Comparison of ENCODE assay signal across 17 mouse cellular contexts in the genomic region with DNA sequence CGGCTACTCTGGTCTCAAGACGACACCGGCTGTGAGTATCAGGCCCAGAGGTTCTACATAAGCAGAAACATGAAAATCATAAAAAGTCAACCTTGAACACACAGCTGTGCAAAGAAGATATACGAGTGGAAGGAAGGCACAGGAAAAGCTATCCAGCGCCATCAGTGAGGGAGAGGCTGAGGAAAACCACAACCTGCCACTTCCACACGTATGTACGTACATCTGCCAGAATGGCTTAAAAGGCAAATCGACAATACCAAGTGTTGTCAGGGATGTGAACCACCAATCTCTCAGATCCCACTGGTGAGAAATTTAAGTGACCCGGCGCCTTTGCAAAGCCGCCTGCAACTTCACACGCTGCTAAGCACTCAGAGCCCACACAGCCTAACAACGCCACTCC. TPM values are rescaled to one million over a fixed set of nuclear protein-coding genes. Genes with fewer than 3 reads are reported as not detected.
DNase-seq lines count a peak whose midpoint lies in the region; ATAC-seq and TF ChIP-seq lines count a peak whose summit lies in the region.
"Had no signal": no experiment of that assay in that cellular context is flagged by ENCODE, and none has a peak within 500 bp of the region (broad histone marks: within the 10 kb centered on the region; RNA-seq: fewer than 3 reads in every experiment).

No protein-coding gene starts in this region.

- peak overlapping the region; percentile 45 for H3K4me2 ChIP-seq in liver, embryonic 15.5 days
- H3K4me2 ChIP-seq in kidney, embryonic 16.5 days (replicated peaks; ENCODE audit: low read depth, low read length) = no peak overlapping the region
- H3K4me2 ChIP-seq: hindbrain, embryonic 14.5 days; limb, embryonic 13.5 days; midbrain, embryonic 15.5 days had no signal

- H3K4me1 ChIP-seq in liver, embryonic 15.5 days (replicated peaks) = peaks cover 68% of the 10 kb centered on the region
- peaks cover 17% of the 10 kb centered on the region for H3K4me1 ChIP-seq in kidney, embryonic 16.5 days (ENCODE audit: insufficient read depth, low read length)

- no peak overlapping the region for H3K9ac ChIP-seq in liver, embryonic 15.5 days
- H3K9ac ChIP-seq in kidney, embryonic 16.5 days (replicated peaks; ENCODE audit: low read length) = no peak overlapping the region
- H3K9ac ChIP-seq: hindbrain, embryonic 14.5 days; limb, embryonic 13.5 days; midbrain, embryonic 15.5 days had no signal

- TF ChIP-seq CTCF in layer of hippocampus, adult 2 months (conservative IDR thresholded peaks at IDR 0.05) = no peak

- peak overlapping the region; percentile 70; the same call in 1 of the 2 replicates for H3K27ac ChIP-seq in layer of hippocampus, adult 2 months
- peak overlapping the region; percentile 56; the same call in 1 of the 2 replicates for H3K27ac ChIP-seq in liver, embryonic 15.5 days (replicated peaks)
- no peak overlapping the region for H3K27ac ChIP-seq in kidney, embryonic 16.5 days (ENCODE audit: low read length)
- H3K27ac ChIP-seq: hindbrain, embryonic 14.5 days; kidney, postnatal 0 days; limb, embryonic 13.5 days; midbrain, embryonic 15.5 days had no signal

- H3K4me3 ChIP-seq in layer of hippocampus, adult 2 months = no peak overlapping the region
- H3K4me3 ChIP-seq in liver, embryonic 15.5 days (replicated peaks) = no peak overlapping the region
- H3K4me3 ChIP-seq in kidney, embryonic 16.5 days (ENCODE audit: low read length) = no peak overlapping the region
- H3K4me3 ChIP-seq: limb, embryonic 13.5 days; midbrain, embryonic 15.5 days had no signal

- no peaks in the 10 kb centered on the region for H3K27me3 ChIP-seq in liver, embryonic 15.5 days
- no peaks in the 10 kb centered on the region for H3K27me3 ChIP-seq in kidney, embryonic 16.5 days (ENCODE audit: insufficient read depth, low read length)
- H3K27me3 ChIP-seq: CH12.LX; limb, embryonic 13.5 days; midbrain, embryonic 15.5 days had no signal

- no peak for ATAC-seq in liver, embryonic 15.5 days (ENCODE audit: insufficient read depth)
- ATAC-seq in kidney, embryonic 16.5 days (ENCODE audit: low FRiP score, low TSS enrichment) = no peak
- ATAC-seq: intestine, postnatal 0 days; midbrain, embryonic 15.5 days had no signal

- 46% methylated on average over 13 of the region's 13 CpGs for WGBS in liver, embryonic 15.5 days (ENCODE audit: insufficient replicate concordance)
- WGBS in kidney, embryonic 16.5 days = 88% methylated on average over 13 of the region's 13 CpGs

- H3K9me3 ChIP-seq in liver, embryonic 15.5 days (replicated peaks) = no peaks in the 10 kb centered on the region
- H3K9me3 ChIP-seq in kidney, embryonic 16.5 days (ENCODE audit: low read length) = no peaks in the 10 kb centered on the region
- H3K9me3 ChIP-seq: limb, embryonic 13.5 days; midbrain, embryonic 15.5 days had no signal

- H3K36me3 ChIP-seq in liver, embryonic 15.5 days (replicated peaks) = no peaks in the 10 kb centered on the region
- H3K36me3 ChIP-seq in kidney, embryonic 16.5 days (ENCODE audit: insufficient read depth, low read length) = no peaks in the 10 kb centered on the region
- H3K36me3 ChIP-seq: limb, embryonic 13.5 days; midbrain, embryonic 15.5 days had no signal

- DNase-seq in layer of hippocampus, adult 2 months (ENCODE audit: low spot score in 2 of 2) = no peak
- DNase-seq in layer of hippocampus, adult 18-20 months (ENCODE audit: low spot score in 2 of 2) = no peak
- DNase-seq in 416B (ENCODE audit: low read depth) (peak; percentile 73), MEL-GATA-1-ER (ENCODE audit: extremely low read depth, low read depth) (peak; percentile 26)
- DNase-seq in kidney, postnatal 25 days = no peak
- DNase-seq: adrenal gland, postnatal 14 days; cerebellum, adult 9-10 months; heart, adult 18-20 months; thymus, postnatal 36 days had no signal

RNA-seq across cellular contexts. Expression of a gene that starts 47.5 kb away (rescaled TPM):
- total RNA-seq in layer of hippocampus, adult 2 months (2021) = 10 to 100 TPM; 69.9 to 71.3 TPM
- 10 to 100 TPM; 67.8 to 68.8 TPM for total RNA-seq in layer of hippocampus, adult 18-20 months (2021)
- 13.7 TPM in 2 replicates for polyA plus RNA-seq in liver, embryonic 15.5 days (2015; fragmentation: Nextera tagmentation; extraction: Ambion mirVana)
- polyA plus RNA-seq in kidney, embryonic 16.5 days (2015; fragmentation: Nextera tagmentation; extraction: Ambion mirVana) = 15.7 and 17.8 TPM in 2 replicates

Comparison
In these comparisons a context has a peak if more than half of its experiments do, and no peak if none do; other contexts are left out.
1. DNase-seq: peak in 416B (single experiment) and MEL-GATA-1-ER (single experiment); none in layer of hippocampus, adult 2 months (0 of 2), layer of hippocampus, adult 18-20 months (0 of 2) and kidney, postnatal 25 days (0 of 2).